Mouse (Mus musculus): ENCODE measurements around the gene Dut. TPM values are rescaled to one million over a fixed set of nuclear protein-coding genes. Genes with fewer than 3 reads are reported as not detected.
"Not testable (repeated sequence)": the region's sequence is repeated elsewhere in the genome, so short reads cannot be mapped to it uniquely, and the experiment has no call there.

The Dut gene
- total RNA-seq, 2 experiments from 2014 or later = 15.1 to 22.6 TPM

DNA sequence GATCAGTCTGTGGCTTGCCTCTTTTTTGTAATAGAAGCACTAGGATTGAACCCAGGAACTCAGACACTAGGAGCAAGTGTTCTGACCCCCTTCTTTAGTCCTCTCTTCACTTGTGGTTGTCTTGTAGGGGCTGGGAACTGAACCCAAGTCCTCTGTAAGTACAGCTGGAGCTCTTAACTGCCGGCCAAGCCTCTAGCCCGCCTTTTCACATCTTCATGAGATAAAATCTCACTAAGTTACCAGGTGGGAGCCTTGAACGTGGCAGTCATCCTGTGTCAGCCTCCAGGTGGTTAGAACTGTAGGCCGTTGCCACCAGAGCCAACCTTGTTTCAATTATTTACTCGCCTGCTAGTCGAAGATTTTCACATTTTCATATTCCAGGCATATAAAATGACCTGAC, 6.7 kb downstream of the Dut start:
- DNase-seq (ENCODE audit: low spot score in 2 of 2) = no peak

DNA sequence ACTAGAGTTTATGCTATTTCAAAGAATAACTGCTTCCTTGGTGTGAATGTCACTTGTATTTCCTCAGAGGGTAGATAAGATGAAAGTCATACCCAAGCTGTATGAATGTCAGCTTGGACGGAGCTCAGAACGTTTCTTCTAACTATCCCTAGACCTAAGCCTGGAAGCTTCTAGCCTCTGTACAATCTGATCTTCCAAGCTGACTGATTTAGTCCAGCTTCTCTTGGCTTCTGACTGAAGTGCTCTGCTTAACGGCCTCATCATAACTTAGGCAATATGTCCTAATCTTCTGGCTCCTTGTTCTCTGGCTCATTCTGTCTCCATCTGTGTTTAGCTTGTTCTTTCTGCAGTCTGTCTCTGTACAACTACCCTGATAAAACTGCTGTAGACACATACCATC, 7.6 kb downstream of the Dut start:
- no peak for DNase-seq (ENCODE audit: low spot score in 2 of 2)

DNA sequence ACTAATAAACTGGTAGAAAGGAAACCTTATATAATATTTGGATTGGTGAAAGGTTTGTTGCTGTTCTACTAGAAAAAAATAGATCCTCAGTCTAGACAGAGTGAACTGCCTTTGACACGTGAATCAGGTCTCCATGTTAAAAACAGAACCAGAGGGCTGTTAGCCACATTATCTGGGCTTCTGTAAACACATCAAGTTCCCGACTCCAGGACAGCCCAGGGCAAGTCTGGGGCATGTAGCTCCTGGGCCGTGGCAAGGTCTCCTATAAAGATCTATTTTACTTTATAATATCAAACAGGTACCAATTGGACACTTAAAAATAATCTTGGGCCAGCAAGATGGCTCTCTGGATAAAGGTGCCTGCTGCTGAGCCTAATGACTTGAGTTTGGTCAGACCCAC, 8.9 kb downstream of the Dut start:
- DNase-seq (ENCODE audit: low spot score in 2 of 2) = no peak

DNA sequence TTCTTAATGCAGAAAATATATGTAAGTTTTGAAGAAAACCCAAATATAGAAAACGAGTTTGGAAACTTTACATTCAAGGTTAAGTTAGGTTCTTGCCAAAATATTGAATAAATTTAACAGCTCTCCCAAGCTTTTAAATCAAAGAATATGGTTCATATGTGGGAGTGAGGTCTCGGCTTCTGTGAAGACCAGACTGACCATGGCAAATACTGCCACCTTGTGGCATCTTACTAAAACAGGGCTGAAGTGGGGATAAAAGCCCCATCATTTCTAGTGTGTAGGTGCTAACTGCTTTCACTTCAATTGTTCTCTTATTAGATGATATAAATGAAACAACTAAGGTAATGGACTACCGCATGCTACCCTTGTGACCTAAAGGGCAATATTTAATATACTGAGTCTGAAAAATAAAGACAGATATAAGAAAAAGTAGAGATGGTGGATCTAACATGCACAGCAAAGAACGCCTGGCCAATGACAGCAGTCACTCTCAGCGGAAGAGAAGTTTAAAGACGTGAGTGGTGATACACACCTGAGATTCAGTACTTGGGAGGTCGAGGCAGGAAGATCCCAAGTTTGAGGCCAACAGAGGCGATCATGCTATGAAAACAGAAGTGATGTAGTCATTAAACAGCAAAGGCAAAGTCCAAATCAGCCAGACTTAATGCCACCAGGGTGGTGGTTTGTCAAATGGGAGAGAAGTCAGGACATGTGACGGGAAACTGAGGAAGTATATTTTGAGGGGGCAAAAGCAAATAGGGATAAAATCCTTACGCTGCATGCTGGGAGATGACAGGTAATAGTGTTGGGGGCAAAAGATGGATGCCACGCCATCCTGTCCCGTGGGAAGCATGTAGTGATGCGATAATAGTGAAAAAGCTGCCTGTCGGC, 12.5 kb downstream of the Dut start:
- DNase-seq (ENCODE audit: low spot score in 2 of 2) = no peak

DNA sequence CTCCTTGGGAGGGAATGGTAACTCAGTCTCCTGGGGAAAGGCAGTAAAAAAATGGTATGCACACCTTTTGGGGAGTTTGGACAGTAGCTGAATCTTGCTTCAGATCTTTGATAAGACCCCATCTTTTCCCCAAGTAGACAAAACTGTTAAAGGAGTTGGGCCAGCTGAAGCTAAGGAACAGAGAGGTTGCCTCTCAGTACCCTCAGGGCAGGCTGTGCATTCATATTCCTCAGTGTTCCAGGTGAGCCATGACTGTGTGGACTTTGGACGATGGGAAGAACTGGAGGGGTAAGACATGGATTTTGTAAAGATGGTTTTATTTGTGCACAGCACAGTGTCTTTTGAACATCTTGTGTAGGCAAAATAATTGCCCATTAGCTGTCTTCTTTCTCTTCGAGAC, 13.3 kb downstream of the Dut start:
- DNase-seq (ENCODE audit: low spot score in 2 of 2) = no peak

DNA sequence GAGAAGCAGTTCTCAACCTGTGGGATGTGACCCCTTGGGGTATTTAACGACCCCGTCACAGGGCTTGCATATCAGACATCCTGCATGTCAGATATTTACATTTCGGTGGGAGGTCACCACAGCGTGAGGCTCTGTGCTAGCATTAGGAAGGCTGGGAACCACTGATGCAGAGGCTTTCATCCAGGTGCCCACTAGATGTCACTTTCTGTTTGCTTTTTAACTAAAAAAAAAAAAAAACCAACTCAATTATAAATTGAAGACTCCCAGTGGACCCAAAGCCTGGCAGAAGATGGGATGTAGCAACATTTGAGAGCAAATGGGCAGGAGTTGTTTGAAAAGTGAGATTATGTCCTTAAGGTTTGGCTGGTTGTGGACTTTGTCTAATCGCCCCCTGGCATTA, 16.1 kb downstream of the Dut start:
- DNase-seq (ENCODE audit: low spot score in 2 of 2) = no peak

DNA sequence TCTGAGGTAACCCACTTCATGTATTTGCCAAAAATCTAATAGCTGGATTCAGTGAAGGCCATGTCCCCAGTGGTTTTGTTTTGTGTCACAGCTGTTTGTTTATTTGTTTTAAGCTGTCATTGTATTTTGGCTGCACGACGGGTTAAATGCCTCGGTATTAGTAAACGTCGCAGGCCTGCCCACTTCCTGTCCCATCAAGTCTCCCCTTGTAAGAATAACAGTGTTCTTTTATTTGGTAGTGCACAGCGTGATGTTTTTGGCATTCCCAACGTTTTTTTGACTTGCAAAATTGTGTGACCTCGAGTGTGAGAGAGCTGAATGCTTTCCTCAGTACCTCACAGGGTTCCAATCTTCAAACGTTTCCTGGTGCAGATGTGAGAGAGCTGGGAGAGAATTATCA, 16.8 kb downstream of the Dut start:
- DNase-seq (ENCODE audit: low spot score in 2 of 2) = no peak

DNA sequence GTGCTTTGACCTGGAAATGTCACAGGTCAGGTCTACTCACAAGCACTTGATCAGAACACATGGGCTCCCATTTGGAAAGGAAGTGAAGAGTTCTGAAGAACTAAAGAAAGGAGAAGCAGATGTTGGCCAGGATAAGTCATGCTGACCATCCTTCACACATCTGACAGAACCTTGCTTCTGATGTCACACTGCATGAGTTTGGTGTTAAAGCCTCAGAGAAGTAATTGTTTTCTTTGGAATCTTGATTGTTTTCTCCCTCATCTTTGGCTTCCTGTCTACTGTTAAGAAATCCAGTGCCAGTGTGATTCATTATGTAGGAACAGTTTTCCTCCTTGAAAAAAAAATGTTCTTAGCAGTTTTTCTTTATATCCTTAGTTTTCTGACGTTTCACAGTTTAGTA, 21.9 kb downstream of the Dut start:
- no peak for DNase-seq (ENCODE audit: low spot score in 2 of 2)

DNA sequence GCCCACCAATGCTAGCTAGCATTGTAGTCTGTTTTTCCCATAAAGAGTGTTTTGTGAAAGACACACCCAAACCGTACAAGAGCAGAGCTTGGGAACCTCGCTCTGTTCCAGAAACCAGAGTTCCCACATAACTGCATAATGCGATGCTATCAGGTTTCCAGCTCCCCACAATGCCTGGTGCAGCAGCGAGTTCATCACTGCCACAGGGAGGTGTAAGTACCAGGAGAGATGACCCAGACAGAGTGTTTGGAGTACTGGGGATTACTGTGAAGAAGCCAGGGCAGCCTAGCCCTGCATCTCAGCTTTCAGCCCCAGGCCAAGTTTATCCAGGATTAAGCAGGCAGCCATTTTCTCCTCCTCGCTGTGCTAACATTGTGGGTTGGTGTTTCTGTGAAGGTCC, 28.6 kb downstream of the Dut start:
- no peak for DNase-seq (ENCODE audit: low spot score in 2 of 2)

DNA sequence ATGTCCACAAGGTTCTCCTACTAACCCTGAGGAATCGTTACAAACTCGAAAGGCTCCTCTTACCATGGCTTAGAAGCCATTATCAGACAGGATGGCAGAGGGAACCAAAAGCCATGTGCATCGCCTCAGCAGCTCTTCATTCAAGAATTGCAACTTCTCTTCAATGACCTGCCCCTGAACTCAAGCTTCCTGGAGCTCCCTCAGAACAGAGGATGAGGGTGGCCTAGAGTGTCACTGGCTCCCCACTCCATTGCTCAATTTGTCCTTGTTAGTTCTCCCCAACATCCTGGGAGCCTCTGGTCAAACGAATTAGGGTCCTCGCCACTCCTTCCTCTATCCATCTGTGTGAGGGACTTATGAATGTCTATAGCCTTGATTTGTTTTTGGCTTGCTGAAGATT, 29.7 kb downstream of the Dut start:
- DNase-seq (ENCODE audit: low spot score in 2 of 2) = no peak

DNA sequence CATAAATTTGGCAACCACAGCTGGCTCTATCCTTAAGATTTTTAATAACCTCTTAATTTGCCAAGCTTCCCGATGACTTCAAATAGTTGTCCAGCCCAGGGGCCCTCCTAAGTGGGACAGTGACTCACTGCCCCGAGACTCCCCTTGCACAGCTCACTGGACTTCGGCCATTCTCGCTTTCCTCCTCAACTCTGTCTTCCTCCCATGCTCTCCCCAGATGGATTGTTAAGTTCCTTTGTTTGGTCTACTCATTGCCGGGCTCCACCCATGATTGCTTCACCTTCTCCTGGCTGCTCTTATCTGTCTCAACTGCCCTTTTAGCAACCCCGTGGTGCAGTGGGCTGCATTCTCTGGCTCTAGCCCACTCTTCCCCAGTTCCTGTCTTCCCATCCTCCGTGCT, 31.5 kb downstream of the Dut start:
- no peak for DNase-seq (ENCODE audit: low spot score in 2 of 2)

DNA sequence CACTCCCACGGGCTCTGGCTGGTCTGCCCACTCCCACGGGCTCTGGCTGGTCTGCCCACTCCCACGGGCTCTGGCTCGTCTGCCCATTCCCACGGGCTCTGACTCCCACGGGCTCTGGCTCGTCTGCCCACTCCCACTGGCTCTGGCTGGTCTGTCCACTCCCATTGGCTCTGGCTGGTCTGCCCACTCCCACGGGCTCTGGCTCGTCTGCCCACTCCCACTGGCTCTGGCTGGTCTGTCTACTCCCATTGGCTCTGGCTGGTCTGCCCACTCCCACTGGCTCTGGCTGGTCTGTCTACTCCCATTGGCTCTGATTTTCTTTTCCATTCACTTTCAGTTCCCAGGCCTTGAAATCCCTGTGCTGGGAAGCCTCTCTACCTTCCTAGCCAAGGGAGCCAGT, 33.0 kb downstream of the Dut start:
- DNase-seq (ENCODE audit: low spot score in 2 of 2) = not testable (repeated sequence)

DNA sequence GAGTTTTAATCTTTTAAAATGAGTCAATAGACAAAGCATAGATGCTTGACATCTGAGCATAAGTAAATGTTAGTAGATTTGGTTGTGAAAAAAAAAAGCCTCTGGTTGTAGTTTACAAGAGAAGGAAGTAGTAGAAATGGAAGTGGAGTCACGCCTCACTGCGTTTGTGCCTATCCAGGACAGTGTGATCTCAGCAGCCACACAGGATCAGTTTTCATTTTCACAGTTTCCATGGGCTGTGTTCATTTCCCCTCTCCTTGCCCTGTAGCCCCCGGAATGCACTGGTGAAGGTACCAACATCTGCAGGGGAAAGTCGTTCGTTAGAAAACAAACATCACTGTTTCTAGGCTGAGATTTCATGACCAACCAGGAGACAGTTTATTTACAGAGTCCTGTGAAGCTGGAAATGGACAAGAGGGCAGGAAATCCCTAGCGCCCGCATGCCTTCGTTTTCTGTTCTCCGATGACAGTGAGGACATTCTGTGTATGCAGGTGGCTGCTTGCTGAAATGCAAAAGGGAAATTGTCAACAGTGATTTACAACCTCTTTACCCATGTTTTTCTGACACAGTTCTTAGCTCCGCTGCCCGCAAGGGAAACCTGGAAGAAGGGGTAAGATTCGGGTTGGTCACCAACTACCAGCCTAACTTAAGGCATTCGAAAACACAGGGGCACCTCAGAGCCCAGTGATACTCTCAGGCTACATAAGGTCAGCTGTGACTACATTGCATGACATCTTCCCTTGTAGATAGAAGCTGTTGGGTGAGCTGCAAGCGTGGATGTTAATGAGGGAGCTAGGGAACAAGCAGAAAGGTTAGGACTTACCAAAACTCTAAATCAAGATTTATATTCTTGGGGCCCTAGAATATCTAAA, 35.6 kb downstream of the Dut start:
- DNase-seq (ENCODE audit: low spot score in 2 of 2) = no peak

DNA sequence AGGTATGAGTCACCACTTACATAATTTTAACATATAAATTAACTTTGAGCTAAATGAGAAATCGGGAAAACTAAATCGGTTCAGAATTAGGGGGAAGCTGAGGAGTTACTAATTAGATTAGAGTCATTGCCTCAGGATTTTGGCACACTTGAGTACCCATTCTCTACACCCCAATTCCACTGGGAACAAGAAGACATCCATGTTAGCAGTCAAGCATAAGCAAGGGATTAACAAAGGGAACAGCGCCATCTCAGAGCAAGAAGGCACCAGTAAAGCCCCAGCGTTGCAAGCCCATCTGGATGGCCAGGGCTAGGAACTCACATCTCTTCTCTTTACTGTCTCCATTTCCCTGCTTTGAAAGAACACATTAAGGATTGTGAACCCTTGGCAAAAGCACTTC, 38.8 kb downstream of the Dut start:
- DNase-seq (ENCODE audit: low spot score in 2 of 2) = no peak

DNA sequence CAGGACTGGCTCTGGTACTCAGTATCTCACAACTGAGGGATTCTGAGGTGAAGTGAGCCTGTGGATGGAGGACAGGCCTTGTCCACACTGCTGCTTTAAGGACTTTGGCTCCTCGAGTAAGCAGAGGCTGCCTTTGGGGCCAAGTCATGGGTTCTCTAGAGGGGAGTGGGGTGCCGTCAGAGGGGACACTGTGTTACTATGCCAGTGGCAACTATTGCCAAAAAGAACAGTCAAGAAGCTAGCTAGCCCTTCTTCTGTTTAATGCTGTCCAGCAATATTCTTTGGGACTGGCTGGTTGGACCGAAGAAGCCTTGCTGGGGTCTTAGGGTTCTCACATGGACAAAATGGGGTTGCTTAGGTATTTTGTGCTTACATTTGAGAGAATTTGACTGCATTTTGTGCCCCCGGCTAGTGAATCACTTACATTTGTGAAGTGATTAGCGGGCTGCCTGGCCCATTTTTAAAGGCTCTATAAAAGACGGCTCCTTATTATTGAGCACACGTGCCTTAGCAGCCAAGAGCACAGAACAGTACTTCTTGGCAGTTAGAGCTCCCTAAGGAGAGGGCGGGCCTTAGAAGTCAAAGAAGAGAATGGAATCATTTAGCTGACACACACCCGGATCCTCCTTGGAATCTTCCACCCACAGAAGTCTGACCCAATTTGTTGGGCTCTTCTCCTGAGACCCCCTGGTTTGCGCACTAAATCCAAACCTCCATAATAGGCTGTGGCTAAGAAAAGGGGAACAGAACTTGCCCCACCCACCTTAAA, 43.4 kb downstream of the Dut start:
- no peak for DNase-seq (ENCODE audit: low spot score in 2 of 2)

DNA sequence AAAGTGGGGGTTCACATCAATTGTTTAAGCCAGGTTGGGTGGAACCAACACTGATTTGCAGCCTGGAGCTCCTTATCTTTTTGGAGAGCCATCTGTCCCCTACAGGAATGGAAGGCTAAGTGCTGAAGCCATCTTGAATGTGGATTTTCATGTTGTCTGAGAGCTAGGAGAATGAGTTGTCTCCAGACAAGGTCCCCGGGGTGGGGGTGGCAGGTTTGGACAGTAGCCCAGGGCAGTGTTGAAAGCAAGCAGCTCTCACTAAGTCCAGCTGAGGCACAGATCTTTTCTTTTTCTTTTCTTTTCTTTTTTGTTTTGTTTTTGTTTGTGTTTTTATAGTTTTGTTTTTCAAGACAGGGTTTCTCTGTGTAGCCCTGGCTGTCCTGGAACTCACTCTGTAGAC, 44.1 kb downstream of the Dut start:
- DNase-seq (ENCODE audit: low spot score in 2 of 2) = no peak

DNA sequence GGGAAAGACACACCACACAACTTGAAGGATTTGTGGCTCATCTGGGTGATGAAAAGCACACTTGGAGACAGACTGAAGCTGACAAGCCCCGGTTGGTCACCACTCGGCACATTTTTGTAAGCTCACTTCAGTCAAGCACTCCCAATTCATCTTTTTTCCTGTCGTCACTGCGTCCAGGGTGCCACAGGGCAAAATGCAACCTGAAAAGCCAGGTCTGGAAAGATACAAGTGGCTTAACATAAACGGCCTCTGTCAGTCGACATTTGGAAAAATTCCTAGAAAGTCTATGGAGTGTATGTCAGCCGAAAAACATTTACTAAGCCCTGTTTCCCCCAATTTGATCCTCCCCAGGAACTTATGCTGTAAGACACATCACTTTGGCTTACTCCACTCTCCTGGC, 45.6 kb downstream of the Dut start:
- DNase-seq (ENCODE audit: low spot score in 2 of 2) = no peak

DNA sequence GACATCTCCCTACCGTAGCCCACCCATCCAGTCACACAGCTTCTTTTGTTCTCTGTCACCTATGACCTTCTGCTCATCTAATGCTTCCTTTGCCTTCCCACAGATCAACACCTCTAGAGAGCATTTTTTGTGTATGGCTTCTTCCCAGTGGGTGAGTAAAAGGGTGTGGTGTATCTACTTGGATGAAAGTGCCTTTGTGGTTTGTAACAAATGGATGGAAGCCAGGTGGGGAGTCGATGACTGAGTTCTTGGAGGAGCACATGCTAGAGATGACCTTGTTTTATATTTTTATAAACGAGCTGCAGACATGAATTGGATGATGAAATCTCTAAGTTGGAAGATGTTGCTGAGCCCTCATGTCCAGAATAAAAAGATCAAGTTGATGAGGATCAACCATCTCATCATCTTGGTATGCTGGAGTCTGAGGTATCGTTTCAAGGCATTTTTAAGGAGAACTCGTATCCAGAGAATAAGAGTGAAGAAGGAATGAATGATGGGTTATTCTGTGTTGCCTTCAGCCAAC, 47.0 kb downstream of the Dut start:
- DNase-seq (ENCODE audit: low spot score in 2 of 2) = no peak

DNA sequence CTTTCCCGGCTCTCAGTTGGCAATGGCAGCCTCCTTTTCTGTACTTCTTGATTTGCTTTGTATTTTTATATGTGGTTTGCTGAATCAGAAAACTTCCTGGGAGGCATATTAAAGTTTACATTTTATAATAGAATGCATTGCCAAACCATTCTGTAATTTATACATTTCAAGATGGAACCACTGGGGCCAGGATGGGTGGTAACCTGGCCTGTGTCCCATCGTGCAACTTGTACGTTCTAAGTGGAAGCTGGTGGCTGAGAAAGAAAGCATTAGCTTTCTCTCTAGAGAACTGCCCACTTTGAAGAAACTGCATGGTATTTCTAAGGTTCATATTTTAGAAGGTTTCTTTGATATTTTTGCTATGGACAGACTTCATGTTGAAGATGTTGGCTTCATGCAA, 48.5 kb downstream of the Dut start:
- DNase-seq (ENCODE audit: low spot score in 2 of 2) = no peak

DNA sequence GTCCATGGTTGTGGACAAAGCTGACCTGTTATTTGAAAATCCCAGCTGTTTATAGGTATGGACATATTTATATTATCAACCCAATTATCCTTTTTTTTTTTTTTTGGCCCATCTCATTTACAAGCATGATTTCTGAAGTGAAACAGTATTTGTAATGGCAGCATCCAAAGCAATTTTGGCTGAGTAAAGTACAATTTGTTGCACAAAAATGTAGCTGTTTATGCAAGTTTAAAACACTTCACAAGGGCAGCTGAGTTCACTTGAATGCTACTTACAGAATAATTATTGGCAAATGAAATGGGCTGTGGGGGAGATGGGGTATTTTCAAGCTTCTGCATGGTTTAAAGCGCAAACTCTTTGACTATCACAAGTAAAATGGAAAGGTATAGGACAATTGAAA, 51.9 kb downstream of the Dut start:
- no peak for DNase-seq (ENCODE audit: low spot score in 2 of 2)

DNA sequence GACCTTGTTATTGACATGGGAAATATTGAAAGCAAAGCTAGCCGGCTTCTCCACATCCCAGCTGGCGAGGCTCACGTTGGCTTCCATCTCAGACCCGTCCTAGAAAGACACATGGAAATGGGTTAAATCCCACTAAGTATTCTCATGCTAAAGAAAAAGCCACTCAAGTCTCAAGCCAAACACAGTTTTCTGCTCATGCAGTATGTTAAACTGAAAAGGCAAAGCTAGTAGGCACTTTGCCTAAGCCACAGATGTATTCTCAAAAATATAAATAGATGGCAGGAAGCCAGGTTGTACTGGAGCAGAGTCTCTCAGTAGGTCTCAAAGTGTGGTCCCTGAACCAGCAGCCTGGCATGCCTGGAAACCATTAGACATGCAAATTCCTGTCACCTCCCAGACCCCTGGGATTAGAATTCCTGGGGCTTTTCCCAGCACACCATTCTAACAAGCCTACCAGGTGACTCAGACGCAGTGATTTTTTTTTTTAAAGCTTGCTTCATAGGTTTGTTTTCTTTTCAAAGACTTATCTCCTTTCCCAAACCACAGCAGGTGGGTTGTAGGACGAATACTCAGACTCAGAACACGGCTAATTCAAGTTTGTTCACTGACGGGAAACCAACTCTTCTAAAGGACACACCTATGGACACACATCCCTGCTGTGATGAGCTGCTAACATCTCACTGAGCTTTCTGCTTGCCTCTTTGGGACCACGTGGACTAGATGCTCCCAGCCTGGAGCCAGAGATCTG, 55.1 kb downstream of the Dut start:
- no peak for DNase-seq (ENCODE audit: low spot score in 2 of 2)
